Mouse (Mus musculus) cortical plate, adult 2 months (tissue): ENCODE measurements at regions not wholly inside any gene's neighbourhood (a gene's known extent, or its start where the extent isn't known, plus 50 kb on each side); places are given as distances from the start of the nearest gene placed in this dataset.

Source experiments
- CTCF ChIP-seq: fragments of 200-500 bp; IDR thresholded peaks from 2 replicates; pipeline ENCODE4 v1.5.1; 2011; ENCODE audit warnings: mild to moderate bottlenecking, control low read depth, low read length; ENCODE audit not compliant: insufficient read depth; ENCODE audit errors: extremely low read depth
- POLR2A ChIP-seq: fragments of 200-500 bp; IDR thresholded peaks from 2 replicates; pipeline ENCODE4 v1.6.1; 2011; ENCODE audit warnings: mild to moderate bottlenecking, low read length, control low read depth; ENCODE audit not compliant: insufficient read depth; ENCODE audit errors: extremely low read depth

- no peak for TF ChIP-seq POLR2A
- no peak for TF ChIP-seq CTCF
These were observed 209.0 kb downstream of the Nucb2 start for GRCm38 (mm10) chr7:116713200-116713599.
